Mouse (Mus musculus): ENCODE measurements around the gene B3galt4.

GRCm38 (mm10) chr17:33940981-33941380 is 10.3 kb downstream of the B3galt4 start:
- TF ChIP-seq CTCF (IDR thresholded peaks at IDR 0.05; ENCODE audit: insufficient read depth, low read length) (no peak), POLR2A (IDR thresholded peaks at IDR 0.05; ENCODE audit: borderline replicate concordance, extremely low read depth, low read depth, low read length) (no peak)
